ENCODE assay signal across 7 mouse cellular contexts in genomic region chr11:113651907-113652273, GRCm38 (mm10). TPM values are rescaled to one million over a fixed set of nuclear protein-coding genes. Genes with fewer than 3 reads are reported as not detected.
DNase-seq lines count a peak whose midpoint lies in the region; ATAC-seq and TF ChIP-seq lines count a peak whose summit lies in the region.

No protein-coding gene starts in this region.

- no peak overlapping the region for H3K27ac ChIP-seq in cortical plate, adult 2 months (ENCODE audit: insufficient read depth, low read length)
- 0 out of 2 replicates have a peak overlapping the region, but pooled peaks have one; percentile 21 for H3K27ac ChIP-seq in intestine, postnatal 0 days (ENCODE audit: low read depth, low read length)
- no peak overlapping the region for H3K27ac ChIP-seq in testis, adult 2 months (ENCODE audit: control insufficient read depth, insufficient read depth, low read depth, low read length)

- no peak overlapping the region for H3K9ac ChIP-seq in intestine, postnatal 0 days (ENCODE audit: low read depth, low read length)

- 0 out of 2 replicates have a peak, but pooled peaks have one; percentile 15 for ATAC-seq in intestine, postnatal 0 days

- peak; percentile 57 for TF ChIP-seq CTCF in cortical plate, adult 2 months (IDR thresholded peaks at IDR 0.05; ENCODE audit: extremely low read depth, insufficient read depth, low read length)
- TF ChIP-seq CTCF in intestine, postnatal 0 days (IDR thresholded peaks at IDR 0.05; ENCODE audit: low read depth) = peak; percentile 74
- peak; percentile 50; the same call in 1 of the 2 replicates for TF ChIP-seq CTCF in testis, adult 2 months (IDR thresholded peaks at IDR 0.05; ENCODE audit: control insufficient read depth, insufficient read depth, insufficient replicate concordance, low read depth, low read length)

- no peaks in the 10 kb centered on the region for H3K9me3 ChIP-seq in intestine, postnatal 0 days (ENCODE audit: control insufficient read depth)

- 44% methylated on average over 8 of the region's 8 CpGs for WGBS in intestine, postnatal 0 days

- H3K27me3 ChIP-seq in intestine, postnatal 0 days (replicated peaks; ENCODE audit: control insufficient read depth, insufficient read depth, low read length) = no peaks in the 10 kb centered on the region
- H3K27me3 ChIP-seq in testis, adult 2 months (ENCODE audit: control insufficient read depth, insufficient read depth, low read length) = no peaks in the 10 kb centered on the region

- no peak for TF ChIP-seq POLR2A in cortical plate, adult 2 months (IDR thresholded peaks at IDR 0.05; ENCODE audit: extremely low read depth, insufficient read depth, low read length)
- no peak for TF ChIP-seq POLR2A in testis, adult 2 months (IDR thresholded peaks at IDR 0.05; ENCODE audit: control insufficient read depth, low read depth, low read length)

- no peak overlapping the region for H3K4me3 ChIP-seq in cortical plate, adult 2 months (ENCODE audit: insufficient read depth, low read length)
- no peak overlapping the region for H3K4me3 ChIP-seq in intestine, postnatal 0 days (ENCODE audit: low read depth, low read length)
- peak overlapping the region; percentile 0; the same call in 1 of the 2 replicates for H3K4me3 ChIP-seq in testis, adult 2 months (ENCODE audit: control insufficient read depth, low read depth, low read length)

- peaks cover 8% of the 10 kb centered on the region for H3K4me1 ChIP-seq in cortical plate, adult 2 months (ENCODE audit: control insufficient read depth, insufficient read depth, low read length)
- H3K4me1 ChIP-seq in intestine, postnatal 0 days (replicated peaks; ENCODE audit: control insufficient read depth, insufficient read depth, low read length) = peaks cover 3% of the 10 kb centered on the region; the same call in 1 of the 2 replicates
- H3K4me1 ChIP-seq in testis, adult 2 months (ENCODE audit: control insufficient read depth, insufficient read depth, low read length) = peaks cover 16% of the 10 kb centered on the region

- H3K4me2 ChIP-seq in intestine, postnatal 0 days (replicated peaks; ENCODE audit: low read depth) = 0 out of 2 replicates have a peak overlapping the region, but pooled peaks have one; percentile 68

- H3K36me3 ChIP-seq in intestine, postnatal 0 days (ENCODE audit: control insufficient read depth, insufficient read depth) = peaks cover 48% of the 10 kb centered on the region
- no peaks in the 10 kb centered on the region; the same call in 1 of the 2 replicates for H3K36me3 ChIP-seq in testis, adult 2 months (ENCODE audit: control insufficient read depth, insufficient read depth, low read length)

- DNase-seq in right cerebral cortex, postnatal 4 days = peak; percentile 74
- no peak for DNase-seq in right cerebral cortex, adult 18-20 months
- peak; percentile 65 for DNase-seq in lung, postnatal 10 days
- no peak for DNase-seq in yolk sac, embryonic 10.5 days (ENCODE audit: low spot score)

RNA-seq across cellular contexts. Expression of gene Slc39a11, which starts 2.0 kb away (rescaled TPM):
- 11.4 and 12.7 TPM in 2 replicates for polyA plus RNA-seq in cortical plate, adult 2 months (2012; rRNA removed)
- 50.7 and 54.7 TPM in 2 replicates for polyA plus RNA-seq in intestine, postnatal 0 days (2015; fragmentation: Nextera tagmentation; extraction: Ambion mirVana)
- 8.1 and 8.9 TPM in 2 replicates for polyA plus RNA-seq in testis, adult 2 months (2012; rRNA removed)

RNA-seq across cellular contexts. Expression of gene Cog1, which starts 2.9 kb away (rescaled TPM):
- polyA plus RNA-seq in cortical plate, adult 2 months (2012; rRNA removed) = 69.9 and 70.6 TPM in 2 replicates
- polyA plus RNA-seq in intestine, postnatal 0 days (2015; fragmentation: Nextera tagmentation; extraction: Ambion mirVana) = 19.6 and 20.9 TPM in 2 replicates
- polyA plus RNA-seq in testis, adult 2 months (2012; rRNA removed) = 50.2 and 58.0 TPM in 2 replicates

RNA-seq across cellular contexts. Expression of gene Fam104a, which starts 32.1 kb away (rescaled TPM):
- polyA plus RNA-seq in cortical plate, adult 2 months (2012; rRNA removed) = 28.0 and 28.6 TPM in 2 replicates
- polyA plus RNA-seq in intestine, postnatal 0 days (2015; fragmentation: Nextera tagmentation; extraction: Ambion mirVana) = 40.0 and 41.9 TPM in 2 replicates
- 143 and 168 TPM in 2 replicates for polyA plus RNA-seq in testis, adult 2 months (2012; rRNA removed)

RNA-seq across cellular contexts. Expression of gene D11Wsu47e, which starts 32.3 kb away (rescaled TPM):
- polyA plus RNA-seq in cortical plate, adult 2 months (2012; rRNA removed) = 14.2 and 15.2 TPM in 2 replicates
- 9.0 and 9.6 TPM in 2 replicates for polyA plus RNA-seq in intestine, postnatal 0 days (2015; fragmentation: Nextera tagmentation; extraction: Ambion mirVana)
- 226 and 236 TPM in 2 replicates for polyA plus RNA-seq in testis, adult 2 months (2012; rRNA removed)

RNA-seq across cellular contexts. Expression of gene Sstr2, which starts 32.7 kb away (rescaled TPM):
- polyA plus RNA-seq in cortical plate, adult 2 months (2012; rRNA removed) = 27.3 and 31.9 TPM in 2 replicates
- polyA plus RNA-seq in intestine, postnatal 0 days (2015; fragmentation: Nextera tagmentation; extraction: Ambion mirVana) = 0.99 and 1.0 TPM in 2 replicates
- polyA plus RNA-seq in testis, adult 2 months (2012; rRNA removed) = 0.85 and 1.3 TPM in 2 replicates

Comparison
In these comparisons a context has a peak if more than half of its experiments do, and no peak if none do; other contexts are left out.
1. DNase-seq: peak in right cerebral cortex, postnatal 4 days (single experiment) and lung, postnatal 10 days (single experiment); none in right cerebral cortex, adult 18-20 months (single experiment) and yolk sac, embryonic 10.5 days (single experiment).
2. Peak in every context shown above with its lines, with median percentiles within 50 percentile points of each other: CTCF ChIP-seq.